Mouse (Mus musculus) right cerebral cortex, postnatal 25 days (tissue): ENCODE measurements around the gene Ccdc57.

Source experiments
- DNase-seq: peaks from one replicate; pipeline ENCODE4 v3.0.0; 2022

Ccdc57 gene

DNA sequence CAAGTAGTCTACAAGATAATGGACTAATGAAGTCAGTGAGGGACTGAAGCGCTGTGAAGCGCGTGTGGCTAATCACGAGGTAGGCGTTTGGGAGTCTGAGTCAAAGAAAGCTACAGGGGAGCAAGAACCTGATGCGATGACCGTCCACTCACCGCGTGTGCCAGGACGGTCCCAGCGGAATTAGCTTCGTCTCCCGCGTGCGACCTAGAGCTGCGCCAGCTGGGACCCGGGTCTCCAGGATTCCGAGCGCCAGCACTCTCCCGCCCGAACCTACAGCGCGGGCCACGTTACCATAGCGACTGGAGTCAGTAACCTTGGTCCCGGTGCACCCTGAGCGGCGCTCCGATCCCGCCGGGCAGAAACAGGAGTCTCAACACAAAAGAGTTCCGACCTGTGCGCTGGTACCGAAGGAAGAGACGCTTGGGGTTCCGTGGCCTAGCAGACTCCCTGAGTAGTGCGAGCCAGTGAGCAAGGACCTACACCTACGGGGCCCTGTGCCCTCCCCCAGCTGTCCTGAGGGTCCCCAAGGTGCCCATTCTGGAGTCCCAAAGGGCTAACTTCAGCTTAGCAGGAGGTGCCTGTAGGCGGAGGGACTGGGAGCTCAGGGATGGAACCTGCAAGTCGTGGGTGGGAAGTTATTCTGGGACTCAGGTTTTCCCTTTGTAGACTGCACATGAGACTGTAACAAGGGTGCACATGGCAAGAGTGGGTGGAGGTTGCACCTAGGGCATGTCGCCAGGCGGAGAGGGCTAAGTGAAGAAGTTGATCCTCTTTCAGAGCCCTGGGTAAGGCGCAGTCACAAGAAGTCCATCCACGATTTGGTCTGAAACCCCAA lies at the start of gene Ccdc57:
TSS of gene Ccdc57 (minus strand) at position 309 of the 835 bp plus-strand sequence.
- DNase-seq, result peak; percentile 90

DNA sequence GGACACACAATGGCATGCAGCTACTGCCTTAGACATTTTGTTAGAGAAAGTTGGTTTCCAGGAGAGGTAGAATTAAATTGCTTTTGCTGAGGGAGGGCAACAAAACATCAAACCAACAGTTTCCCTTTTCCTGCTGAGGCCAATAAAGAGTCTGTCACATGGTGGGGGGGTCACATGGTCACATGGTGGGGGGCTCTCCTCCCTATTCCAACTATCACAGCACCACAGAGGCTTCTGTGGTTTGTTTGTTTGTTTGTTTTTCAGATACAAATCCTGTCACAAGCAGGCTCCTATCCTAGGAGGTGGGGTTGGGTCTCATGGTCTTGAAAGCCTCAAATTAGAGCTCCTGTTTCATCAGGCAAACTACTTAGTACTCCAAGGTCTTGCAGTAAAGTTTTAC lies 49.8 kb upstream of the Ccdc57 start:
- no peak for DNase-seq

DNA sequence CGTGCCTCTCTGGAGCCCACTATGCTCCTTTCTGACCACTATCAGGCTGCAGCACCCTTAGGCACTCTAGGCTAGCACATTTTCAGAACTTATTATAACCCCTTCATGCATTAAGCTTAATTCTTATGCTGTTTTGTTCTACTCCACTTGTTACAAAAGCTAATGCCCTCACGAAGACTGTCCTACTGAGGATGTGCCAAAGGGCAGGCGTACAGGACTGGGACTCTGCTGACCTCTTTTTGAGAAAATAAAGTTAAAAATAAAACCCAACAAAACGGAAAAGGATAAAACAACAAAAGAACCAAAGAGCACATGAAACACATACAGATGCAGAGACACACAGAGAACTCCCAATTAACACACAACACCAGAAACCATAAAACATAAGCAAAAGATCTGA lies 49.0 kb upstream of the Ccdc57 start:
- DNase-seq, result no peak

DNA sequence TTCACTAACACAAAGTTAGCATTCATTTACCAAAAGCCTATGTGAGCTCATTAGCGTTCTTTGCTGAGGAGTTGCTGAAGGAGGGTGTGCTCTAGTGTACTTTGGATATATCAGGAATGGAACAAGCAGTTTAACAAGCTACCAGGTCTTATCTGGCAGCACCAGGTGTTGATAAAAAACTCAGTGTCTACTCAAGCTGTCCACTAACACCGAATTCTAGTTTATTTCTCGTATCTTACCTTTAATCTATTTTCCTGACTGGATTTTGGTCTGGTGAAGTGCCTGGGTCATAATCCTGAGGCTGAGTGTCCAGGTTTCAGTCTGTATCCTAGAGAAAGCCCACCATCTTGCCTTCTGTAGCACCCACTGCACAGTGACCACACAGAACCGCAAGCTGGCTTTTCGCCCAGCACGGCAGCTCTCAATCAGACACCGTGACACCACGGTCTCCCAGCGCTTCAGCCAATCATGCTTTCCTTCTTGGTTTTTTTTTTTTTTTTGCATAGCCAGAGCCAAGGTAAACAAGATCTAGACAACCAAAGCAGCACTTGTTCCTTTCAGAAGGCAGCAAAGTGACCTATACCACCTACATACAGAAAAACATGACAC lies 47.9 kb upstream of the Ccdc57 start:
- no peak for DNase-seq

DNA sequence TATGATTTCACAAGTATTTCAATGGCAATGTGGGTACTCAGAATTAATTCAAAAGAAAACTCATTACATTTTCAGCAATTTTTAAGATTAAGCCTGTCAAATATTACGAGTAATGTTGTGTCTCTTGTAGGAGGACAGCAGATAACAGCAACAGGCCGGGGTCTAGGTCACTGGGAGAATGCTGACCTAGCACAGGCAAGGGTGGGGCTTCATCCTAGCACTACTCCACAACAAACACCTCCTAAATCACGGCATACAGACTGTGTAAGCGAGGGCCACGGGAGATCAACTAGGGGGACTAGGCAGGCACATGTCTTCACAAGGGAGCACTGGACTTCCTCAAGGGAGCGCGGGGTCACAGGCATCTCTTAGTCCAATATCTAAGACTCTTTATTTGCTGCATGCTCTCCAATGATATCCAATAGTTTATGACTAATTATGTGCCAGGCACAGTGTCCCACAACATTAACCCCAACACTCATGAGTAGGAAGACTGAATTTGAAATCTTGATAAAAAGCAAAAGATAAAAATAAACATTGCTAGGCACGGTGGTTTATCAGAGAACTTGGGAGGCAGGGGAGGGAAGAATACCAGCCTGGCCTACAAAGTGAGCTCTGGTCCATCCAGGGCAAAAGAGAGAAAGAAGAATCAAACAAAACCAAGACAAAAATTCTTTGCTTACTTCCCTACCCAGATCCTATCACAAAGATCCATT lies 47.2 kb upstream of the Ccdc57 start:
- DNase-seq, result no peak

DNA sequence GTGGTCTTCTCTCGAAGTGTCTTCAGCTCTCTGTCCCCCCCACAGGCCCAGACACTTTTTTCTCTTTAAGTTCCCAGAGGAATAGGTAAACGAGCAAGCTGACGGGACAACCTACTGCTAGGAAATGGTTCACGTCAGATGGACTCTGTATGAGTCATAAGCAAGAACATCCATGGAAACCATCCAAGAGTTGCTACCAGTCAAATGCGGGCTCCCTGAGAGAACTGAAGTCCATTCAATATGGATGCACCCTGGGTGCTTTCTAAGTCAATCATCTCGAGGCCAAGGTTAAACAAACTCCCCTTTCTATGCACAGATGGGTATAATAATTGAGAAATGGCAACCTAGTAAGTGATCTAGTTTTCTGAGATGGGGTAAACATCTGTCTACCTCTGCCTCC lies 40.6 kb upstream of the Ccdc57 start:
- no peak for DNase-seq

DNA sequence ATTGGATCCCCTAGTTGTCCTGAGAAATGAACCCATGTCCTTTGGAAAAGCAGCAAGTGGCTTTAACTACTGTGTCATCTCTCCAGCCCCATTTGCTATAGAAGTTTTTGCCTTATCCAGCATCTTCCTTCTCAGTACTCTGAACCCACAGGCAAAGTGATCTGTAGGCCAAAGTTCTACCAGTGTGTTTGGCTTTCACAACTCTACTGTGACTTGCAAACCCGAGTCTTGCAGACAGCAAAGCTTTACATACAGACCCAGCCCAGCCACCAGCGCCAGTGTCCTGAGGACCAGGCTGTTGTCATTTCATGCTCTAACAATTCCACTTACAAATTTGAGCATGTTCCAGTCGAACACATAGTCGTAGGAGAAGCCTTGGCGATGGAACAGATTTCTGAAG lies 38.6 kb upstream of the Ccdc57 start:
- no peak for DNase-seq

DNA sequence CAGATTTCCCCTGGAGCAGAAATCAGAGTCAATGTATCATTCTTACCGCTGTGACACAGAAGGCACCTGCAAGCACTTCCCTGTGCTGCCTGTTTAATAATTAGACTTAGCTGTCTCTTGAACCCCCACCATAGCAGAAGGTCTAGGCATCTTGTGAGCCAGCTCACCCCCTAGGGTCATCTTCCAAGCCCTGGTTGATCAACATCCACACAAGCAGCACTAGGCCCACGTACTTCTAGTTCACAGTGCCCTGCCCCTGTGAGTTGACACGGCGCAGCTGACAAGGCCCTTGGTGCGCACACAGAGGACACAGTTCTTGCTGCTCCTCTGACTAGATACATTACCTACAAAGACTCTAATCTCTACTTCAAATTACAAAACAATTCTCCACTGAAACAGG lies 37.1 kb upstream of the Ccdc57 start:
- no peak for DNase-seq

DNA sequence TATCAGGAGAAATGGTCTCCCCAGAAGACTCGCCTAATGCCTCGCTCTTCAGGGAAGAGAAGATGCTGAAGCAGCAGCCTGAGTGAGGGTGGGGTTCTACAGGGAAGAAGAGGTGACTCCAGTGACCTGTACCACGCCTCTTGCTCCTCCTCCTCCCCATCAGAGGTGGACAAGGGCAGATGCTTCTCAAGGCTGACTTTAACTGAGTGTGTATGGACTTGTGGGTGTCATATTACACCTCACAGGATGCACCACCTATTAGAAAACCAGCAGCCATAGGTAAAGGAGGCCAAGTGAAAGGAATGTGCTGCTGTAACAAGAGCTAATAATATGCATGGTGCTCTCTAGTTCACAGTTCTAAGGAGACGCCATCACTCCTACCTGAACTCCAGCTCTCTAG lies 32.9 kb upstream of the Ccdc57 start:
- DNase-seq, result no peak

DNA sequence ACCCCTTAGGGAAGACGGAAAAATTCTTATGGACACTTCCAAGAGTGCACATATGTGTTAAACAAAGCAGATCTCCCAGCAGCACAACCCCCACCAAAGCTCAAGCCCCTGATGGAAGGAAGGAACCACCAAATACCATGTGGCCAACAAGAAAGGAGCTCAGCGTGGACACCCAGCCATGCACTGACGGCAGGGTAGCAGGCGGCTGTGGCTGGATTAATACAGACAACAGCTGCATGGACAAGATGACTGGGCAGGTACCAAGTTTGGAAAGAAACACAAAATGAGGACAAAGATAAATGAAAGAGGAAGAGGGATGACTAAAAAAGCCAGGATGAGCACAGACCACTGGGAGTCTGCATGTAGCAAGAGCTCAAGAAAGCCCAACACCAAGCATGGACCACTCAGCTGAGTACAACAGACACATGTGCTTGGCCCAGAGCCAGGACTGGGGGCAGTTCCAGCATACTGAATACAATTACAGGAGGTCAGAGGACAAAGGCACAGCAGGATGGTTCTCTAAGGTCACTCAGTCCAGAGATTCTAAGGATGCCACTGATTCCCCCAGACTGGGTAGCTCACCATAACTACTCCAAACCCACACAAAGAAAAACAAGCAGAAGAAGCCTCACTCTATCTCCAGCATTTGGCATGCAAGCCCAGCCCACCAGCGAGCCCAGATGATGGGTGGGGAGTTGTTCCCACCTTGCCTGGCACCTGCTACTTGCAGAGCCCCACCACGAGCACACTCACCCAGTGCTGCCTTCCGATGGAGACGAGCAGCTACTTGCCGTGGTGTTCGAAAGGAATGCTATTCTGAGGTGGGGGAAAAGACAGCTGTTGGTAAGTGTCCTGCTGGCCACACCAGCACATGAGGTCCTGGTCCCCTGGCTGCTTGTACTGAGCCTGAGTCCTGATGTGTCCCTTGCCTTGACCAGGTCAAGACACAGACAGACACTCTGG lies 31.8 kb upstream of the Ccdc57 start:
- DNase-seq, result no peak

DNA sequence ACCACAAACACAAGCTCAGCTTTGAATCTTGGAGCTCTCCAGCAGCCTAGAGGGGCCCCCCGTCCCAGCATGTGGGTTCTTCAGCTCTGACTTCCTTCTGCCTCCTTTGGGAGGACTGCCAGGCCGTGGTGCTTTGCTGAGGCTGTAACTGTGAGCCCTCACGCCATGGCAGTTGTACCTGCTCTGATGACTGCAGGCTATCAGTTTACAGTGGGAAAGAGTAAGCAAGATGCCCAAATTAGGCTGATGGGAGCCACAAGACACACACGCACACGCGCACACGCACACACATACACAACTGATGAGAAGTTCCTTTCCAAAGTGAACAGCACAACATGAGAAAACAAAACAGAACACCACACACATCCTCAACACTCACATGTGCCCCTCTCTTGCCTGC lies 30.2 kb upstream of the Ccdc57 start:
- DNase-seq, result no peak

DNA sequence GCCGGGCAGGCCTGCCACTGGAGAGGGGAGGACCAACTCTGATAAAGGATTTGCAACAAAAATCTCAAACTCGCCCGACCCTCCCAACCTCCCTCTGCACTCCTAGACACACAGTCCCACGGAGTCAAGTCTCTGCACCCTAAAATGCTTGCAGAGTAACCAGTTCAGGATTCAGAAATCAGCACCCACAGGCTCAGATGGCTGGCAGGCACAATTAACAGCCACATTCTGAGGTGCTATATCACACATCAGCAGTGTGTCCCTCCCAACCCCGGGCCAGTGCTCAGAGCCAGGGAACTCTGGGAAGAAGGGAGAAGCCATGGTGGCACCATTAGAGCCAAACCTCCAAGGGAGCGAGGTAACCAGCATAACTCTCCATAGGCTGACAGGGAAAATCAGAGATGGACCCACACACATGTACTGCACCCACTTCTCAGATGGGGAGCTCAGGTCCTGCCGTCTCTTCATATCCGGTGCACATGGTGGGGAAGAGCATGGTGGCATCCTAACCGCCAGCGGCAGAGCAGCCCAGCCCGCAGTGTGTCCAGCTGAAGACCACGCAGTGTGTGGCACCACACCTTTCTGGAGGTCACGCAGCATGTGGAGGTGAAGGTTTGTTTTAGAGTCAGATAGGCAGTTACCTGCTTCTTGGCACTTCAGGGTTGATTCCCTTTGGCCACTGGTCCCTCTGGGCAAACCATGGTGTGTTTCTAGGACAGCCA lies 29.5 kb upstream of the Ccdc57 start:
- DNase-seq, result no peak

DNA sequence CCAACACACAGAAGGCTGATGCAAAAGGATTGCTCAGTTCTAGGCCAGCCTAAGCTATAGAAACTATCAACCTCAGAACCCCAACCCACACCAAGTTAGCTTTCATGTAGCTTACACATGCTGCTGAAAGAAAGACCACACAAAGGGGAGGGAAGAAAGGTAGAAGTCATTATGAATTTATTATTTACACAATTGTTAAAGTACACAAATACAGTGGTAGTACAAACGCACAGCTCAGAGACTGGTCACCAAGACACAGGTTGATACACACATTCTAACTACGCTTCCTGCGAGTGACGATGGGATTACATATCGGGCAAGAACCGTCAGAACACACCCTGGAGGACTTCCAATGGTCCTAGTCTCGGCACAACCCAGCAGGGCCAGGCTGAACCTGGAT lies 28.9 kb upstream of the Ccdc57 start:
- no peak for DNase-seq

DNA sequence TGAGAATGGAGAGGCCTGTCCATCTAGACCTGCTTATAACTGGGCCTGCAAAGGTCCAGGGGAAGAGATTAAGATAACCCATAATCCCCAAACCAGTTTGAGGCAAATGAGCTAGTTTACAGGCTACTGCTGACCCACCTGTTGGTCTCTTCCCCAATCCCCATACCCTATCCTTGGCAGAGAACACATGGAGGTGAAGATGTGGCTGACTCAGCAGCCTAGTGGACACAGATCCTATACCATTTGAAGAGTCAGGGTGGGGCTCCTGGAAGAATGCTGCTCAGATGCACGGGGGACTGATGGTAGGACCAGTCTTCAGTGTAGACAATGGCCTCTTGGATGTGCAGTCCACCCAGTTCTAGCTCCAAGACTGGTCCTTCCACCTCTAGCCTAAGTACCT lies 27.6 kb upstream of the Ccdc57 start:
- no peak for DNase-seq

DNA sequence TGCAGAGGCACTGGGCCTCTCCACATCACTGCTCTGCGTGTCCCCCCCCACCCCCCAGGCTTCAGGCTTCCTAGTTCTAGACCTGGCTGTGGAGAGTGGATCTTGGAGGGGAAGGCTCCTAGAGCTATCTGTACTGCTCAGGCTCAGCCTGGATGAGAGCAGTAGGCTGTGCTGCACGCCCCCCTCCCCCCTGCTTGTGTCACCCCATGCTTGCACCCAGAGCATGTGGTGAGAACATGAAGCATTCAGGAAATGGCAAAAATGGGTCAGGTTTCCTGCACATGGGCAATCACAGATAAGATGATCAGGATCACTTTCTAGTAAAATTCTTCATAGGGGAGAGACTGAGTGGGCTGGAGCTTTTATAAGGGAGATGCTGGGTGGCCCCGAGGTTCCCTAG lies 26.9 kb upstream of the Ccdc57 start:
- no peak for DNase-seq

DNA sequence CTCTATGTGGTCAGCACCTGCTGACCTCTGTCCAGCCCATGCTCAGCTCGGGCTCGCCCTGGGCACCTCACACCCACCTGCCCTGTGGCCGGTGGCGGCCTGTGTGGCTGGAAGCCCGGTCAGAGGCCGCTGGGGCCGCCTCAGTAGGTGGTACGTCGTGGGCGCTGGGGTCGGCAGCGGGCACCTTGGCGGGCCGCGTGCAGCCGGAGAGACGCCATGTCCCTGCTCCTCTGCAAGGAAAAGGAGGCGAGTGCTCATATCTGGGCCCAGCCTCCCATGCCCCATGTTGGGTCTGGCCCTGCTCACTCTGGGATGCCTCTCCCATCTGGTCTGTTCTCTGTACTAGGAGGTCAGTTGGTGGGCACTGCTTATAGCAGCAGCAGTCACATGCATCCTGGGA lies 26.4 kb upstream of the Ccdc57 start:
- DNase-seq, result no peak

DNA sequence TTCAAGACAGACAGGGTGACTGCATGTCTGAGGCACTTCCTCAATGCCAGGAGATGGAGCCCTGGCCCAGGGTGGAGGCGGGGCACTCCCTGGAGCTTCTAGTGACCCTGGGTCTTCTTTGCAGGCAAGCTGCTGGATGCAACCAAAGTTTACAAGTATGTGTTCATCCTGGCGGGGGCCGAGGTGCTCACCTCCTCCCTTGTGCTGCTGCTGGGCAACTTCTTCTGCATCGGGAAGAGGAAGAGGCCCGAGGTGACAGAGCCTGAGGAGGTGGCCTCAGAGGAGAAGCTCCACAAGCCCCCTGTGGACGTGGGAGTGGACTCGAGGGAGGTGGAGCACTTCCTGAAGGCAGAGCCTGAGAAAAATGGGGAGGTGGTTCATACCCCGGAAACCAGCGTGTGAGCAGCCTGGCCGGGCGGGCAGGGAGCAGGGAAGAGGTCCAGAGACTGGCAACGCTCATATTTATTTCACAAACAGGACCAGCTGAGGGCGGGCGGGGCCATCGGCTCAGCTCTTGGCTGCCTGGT lies 25.1 kb upstream of the Ccdc57 start:
- no peak for DNase-seq

DNA sequence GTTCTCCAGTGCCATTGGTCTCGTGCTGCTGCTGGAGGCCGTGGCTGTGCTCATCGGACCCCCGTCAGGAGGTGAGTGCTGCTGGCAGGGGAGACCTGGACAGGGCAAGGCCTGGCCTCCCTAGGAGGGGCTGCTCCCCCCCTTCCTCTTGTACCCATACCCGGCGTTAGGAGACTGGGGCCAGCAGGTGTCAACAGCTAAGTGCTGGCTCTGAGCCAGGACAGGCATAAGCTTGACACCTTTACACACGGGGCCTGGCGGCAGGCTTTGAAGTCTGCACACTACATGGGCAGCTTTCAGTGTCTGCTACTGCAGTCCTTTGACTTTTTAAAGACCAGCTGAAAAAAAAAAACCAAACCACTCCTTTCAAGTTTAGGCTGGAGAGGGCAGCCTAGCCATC lies 24.4 kb upstream of the Ccdc57 start:
- no peak for DNase-seq

DNA sequence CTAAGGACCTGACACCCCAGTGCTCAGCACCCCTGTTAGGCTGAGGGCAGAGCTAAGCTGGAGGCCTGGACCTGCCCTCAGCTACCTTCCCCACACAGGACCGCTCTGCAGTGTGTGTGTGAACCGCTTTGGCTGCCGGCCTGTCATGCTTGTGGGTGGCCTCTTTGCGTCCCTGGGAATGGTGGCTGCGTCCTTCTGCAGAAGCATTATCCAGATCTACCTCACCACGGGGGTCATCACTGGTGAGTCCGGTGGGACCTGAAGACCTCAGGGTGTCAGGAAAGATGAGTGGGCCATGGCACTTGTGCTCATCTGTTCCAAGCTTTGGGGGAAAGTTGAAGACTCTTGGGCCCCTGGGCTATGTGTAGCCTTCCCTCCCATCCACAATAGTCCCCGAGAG lies 23.0 kb upstream of the Ccdc57 start:
- no peak for DNase-seq

DNA sequence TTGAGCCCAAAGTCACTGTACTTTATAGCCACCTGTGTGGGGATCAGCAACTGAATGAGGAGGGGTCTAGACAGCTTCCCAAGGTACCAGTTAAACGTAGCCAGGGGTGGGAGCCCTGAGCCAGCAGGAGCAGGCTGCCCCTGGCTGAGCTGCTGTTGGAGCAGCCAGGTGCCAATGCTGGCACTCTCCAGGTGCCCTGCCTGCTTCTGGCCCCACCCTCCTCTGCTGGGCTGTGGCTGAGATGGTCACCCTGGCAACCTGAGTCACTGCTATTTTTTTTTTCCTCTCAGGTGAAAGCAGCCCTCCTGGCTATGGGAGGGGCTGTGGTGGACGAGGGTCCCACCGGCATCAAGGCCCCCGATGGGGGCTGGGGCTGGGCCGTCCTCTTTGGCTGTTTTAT lies 22.3 kb upstream of the Ccdc57 start:
- no peak for DNase-seq

DNA sequence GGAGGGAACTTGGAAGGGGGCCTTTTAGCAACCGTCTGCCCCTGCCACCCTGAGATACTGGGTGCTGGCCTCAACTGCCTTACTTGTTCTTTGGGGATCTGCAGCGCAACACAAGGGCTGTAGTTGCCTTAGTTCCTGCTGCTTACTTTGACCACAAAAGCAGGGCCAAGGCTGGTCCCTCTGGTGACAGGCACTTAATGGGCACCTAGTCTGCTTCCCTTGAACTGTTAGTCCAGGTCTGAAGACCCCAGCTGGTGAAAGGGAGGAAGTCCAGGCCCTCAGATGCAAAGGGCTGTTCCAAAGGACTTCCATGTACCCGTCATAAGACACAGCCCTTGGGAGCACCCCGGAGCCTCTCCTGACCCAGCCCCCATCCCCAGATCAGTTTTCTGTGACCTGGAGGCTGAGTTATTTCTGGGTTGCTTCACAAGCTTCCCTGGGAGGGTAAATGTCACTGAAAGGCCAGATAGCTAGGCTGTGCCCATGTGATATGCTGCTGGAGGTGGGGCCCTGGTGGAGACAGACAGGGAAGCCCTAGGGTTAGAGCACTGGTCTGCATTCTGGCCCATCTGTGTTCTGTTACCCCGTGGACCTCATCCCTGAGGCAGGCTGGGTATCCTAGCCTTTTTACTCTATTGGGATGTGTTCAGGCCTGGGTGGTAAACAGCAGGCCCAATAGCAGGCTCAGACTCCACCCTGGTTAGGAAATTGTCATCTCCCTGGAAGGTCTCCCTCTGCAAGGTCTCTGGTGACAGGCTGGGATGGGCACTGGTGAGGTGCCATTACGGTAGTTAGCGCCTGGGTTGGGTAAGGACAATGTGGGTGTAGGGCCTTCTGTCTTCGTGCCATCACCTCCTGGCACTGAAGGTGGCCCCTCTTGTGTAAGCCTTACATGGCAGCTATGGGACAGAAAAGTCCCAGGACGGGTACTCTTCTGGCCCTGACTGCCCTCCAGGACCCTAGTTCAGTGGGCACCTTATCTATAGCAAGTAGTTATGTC lies 19.4 kb upstream of the Ccdc57 start:
- DNase-seq, result no peak
